Mouse (Mus musculus) adrenal gland, postnatal 25 days (tissue): ENCODE results near the gene Micu1. TPM values are rescaled to one million over a fixed set of nuclear protein-coding genes. Genes with fewer than 3 reads are reported as not detected.
A peak's percentile ranks its signal among the peaks of the same experiment; 100 is the strongest.

Experiments
- DNase-seq: peaks from one replicate; pipeline ENCODE4 v3.0.0; 2021; ENCODE audit warnings: mixed read lengths
- total RNA-seq: library from RNA; stranded (reverse); gene quantifications from 2 replicates; pipeline ENCODE4 v1.2.3, GENCODE M21; 2021

Gene Micu1
- total RNA-seq, 1 experiment from 2014 or later: 66.3 TPM

- no peak for DNase-seq
These were observed 183.2 kb downstream of the Micu1 start for GRCm38 (mm10) chr10:59885174-59886080.

- no peak for DNase-seq
These were observed 183.8 kb downstream of the Micu1 start for GRCm38 (mm10) chr10:59886081-59886466.

GRCm38 (mm10) chr10:59887432-59887831 lies 185.2 kb downstream of the Micu1 start:
- no peak for DNase-seq

GRCm38 (mm10) chr10:59889339-59889738 lies 187.1 kb downstream of the Micu1 start:
- no peak for DNase-seq

- DNase-seq: no peak
These were observed 187.9 kb downstream of the Micu1 start for GRCm38 (mm10) chr10:59889953-59890751.

- DNase-seq: peak; percentile 56
These were observed 190.7 kb downstream of the Micu1 start for GRCm38 (mm10) chr10:59892977-59893376.

- DNase-seq: peak; percentile 94
These were observed 192.2 kb downstream of the Micu1 start for GRCm38 (mm10) chr10:59894251-59895160.

- DNase-seq: no peak
These were observed 193.3 kb downstream of the Micu1 start for GRCm38 (mm10) chr10:59895460-59896186.

- DNase-seq: no peak
These were observed 193.9 kb downstream of the Micu1 start for GRCm38 (mm10) chr10:59896211-59896610.

GRCm38 (mm10) chr10:59896911-59897331 lies 194.6 kb downstream of the Micu1 start:
- peak; percentile 39 for DNase-seq

- DNase-seq: no peak
These were observed 195.2 kb downstream of the Micu1 start for GRCm38 (mm10) chr10:59897511-59897910.

- DNase-seq: no peak
These were observed 196.0 kb downstream of the Micu1 start for GRCm38 (mm10) chr10:59898180-59898778.

- DNase-seq: no peak
These were observed 196.7 kb downstream of the Micu1 start for GRCm38 (mm10) chr10:59898935-59899334.

- peak; percentile 94 for DNase-seq
These were observed 197.3 kb downstream of the Micu1 start for GRCm38 (mm10) chr10:59899341-59900173.

- DNase-seq: no peak
These were observed 197.8 kb downstream of the Micu1 start for GRCm38 (mm10) chr10:59900174-59900435.

- DNase-seq: no peak
These were observed 198.7 kb downstream of the Micu1 start for GRCm38 (mm10) chr10:59900939-59901338.

GRCm38 (mm10) chr10:59901463-59901862 lies 199.2 kb downstream of the Micu1 start:
- DNase-seq: no peak

- DNase-seq: no peak
These were observed 199.8 kb downstream of the Micu1 start for GRCm38 (mm10) chr10:59901986-59902605.

- no peak for DNase-seq
These were observed 200.3 kb downstream of the Micu1 start for GRCm38 (mm10) chr10:59902606-59902990.

GRCm38 (mm10) chr10:59903170-59903569 lies 200.9 kb downstream of the Micu1 start:
- no peak for DNase-seq
